Mouse (Mus musculus) thymus, postnatal 25 days (tissue): Measurements from ENCODE around the gene Pde9a.

Experiments
- DNase-seq: peaks from one replicate; pipeline ENCODE4 v3.0.0; 2022

The Pde9a gene

GRCm38 (mm10) chr17:31470766-31471418 is 84.9 kb downstream of the Pde9a start:
- DNase-seq = no peak

- no peak for DNase-seq
Observed at GRCm38 (mm10) chr17:31474388-31474787, 88.4 kb downstream of the Pde9a start.

GRCm38 (mm10) chr17:31478606-31479005 is 92.6 kb downstream of the Pde9a start:
- DNase-seq = no peak

GRCm38 (mm10) chr17:31479108-31479844 is 93.3 kb downstream of the Pde9a start:
- no peak for DNase-seq

GRCm38 (mm10) chr17:31486616-31487198 is 100.7 kb downstream of the Pde9a start:
- DNase-seq = no peak

- no peak for DNase-seq
Observed at GRCm38 (mm10) chr17:31487433-31488060, 101.5 kb downstream of the Pde9a start.

GRCm38 (mm10) chr17:31491355-31491754 is 105.3 kb downstream of the Pde9a start:
- DNase-seq = no peak

- DNase-seq = peak; percentile 70
Observed at GRCm38 (mm10) chr17:31492416-31492815, 106.4 kb downstream of the Pde9a start.

GRCm38 (mm10) chr17:31494989-31495388 is 109.0 kb downstream of the Pde9a start:
- DNase-seq = no peak

GRCm38 (mm10) chr17:31497726-31498125 is 111.7 kb downstream of the Pde9a start:
- DNase-seq = no peak

- DNase-seq = no peak
Observed at GRCm38 (mm10) chr17:31499725-31500124, 113.7 kb downstream of the Pde9a start.

- DNase-seq = no peak
Observed at GRCm38 (mm10) chr17:31500416-31500815, 114.4 kb downstream of the Pde9a start.

GRCm38 (mm10) chr17:31500908-31501307 is 114.9 kb downstream of the Pde9a start:
- DNase-seq = no peak

- DNase-seq = no peak
Observed at GRCm38 (mm10) chr17:31502261-31502927, 116.4 kb downstream of the Pde9a start.

- no peak for DNase-seq
Observed at GRCm38 (mm10) chr17:31503337-31503736, 117.3 kb downstream of the Pde9a start.

GRCm38 (mm10) chr17:31503936-31504335 is 117.9 kb downstream of the Pde9a start:
- no peak for DNase-seq

GRCm38 (mm10) chr17:31505013-31505412 is 119.0 kb downstream of the Pde9a start:
- DNase-seq = no peak

GRCm38 (mm10) chr17:31506282-31506681 is 120.3 kb downstream of the Pde9a start:
- no peak for DNase-seq

- DNase-seq = no peak
Observed at GRCm38 (mm10) chr17:31510944-31511343, 124.9 kb downstream of the Pde9a start.

GRCm38 (mm10) chr17:31511792-31512495 is 125.9 kb downstream of the Pde9a start:
- peak; percentile 88 for DNase-seq

- no peak for DNase-seq
Observed at GRCm38 (mm10) chr17:31512593-31512992, 126.6 kb downstream of the Pde9a start.

- DNase-seq = no peak
Observed at GRCm38 (mm10) chr17:31514696-31515095, 128.7 kb downstream of the Pde9a start.
